Mouse (Mus musculus) limb, embryonic 10.5 days (tissue): Measurements from ENCODE around the gene Prpf8. TPM values are rescaled to one million over a fixed set of nuclear protein-coding genes. Genes with fewer than 3 reads are reported as not detected.

ENCODE experiments used
- DNase-seq: peaks from one replicate; pipeline ENCODE4 v3.0.0-alpha.2; 2017; ENCODE audit warnings: low spot score
- H3K27ac ChIP-seq: fragments of 300-500 bp; sonication (generic); 2 replicates; pipeline ENCODE4 v1.5.1; 2016; ENCODE audit warnings: mild to moderate bottlenecking
- H3K27me3 ChIP-seq: fragments of 300-500 bp; sonication (generic); 2 replicates; pipeline ENCODE4 v1.6.1; 2016; ENCODE audit warnings: low read depth, mild to moderate bottlenecking; ENCODE audit not compliant: poor library complexity, severe bottlenecking
- H3K36me3 ChIP-seq: fragments of 300-500 bp; sonication (generic); 2 replicates; pipeline ENCODE4 v1.6.1; 2016; ENCODE audit warnings: mild to moderate bottlenecking, moderate library complexity
- H3K4me1 ChIP-seq: fragments of 300-500 bp; sonication (generic); 2 replicates; pipeline ENCODE4 v1.6.1; 2016
- H3K4me3 ChIP-seq: fragments of 300-500 bp; sonication (generic); 2 replicates; pipeline ENCODE4 v1.5.1; 2016; ENCODE audit warnings: mild to moderate bottlenecking, moderate library complexity
- H3K9me3 ChIP-seq: fragments of 300-500 bp; sonication (generic); replicated peaks from 2 replicates; pipeline ENCODE4 v1.6.1; 2016; ENCODE audit warnings: mild to moderate bottlenecking
- WGBS: fragments of 180-500 bp; shearing (Covaris S2); methylation state at CpG from one replicate; pipeline ENCODE4 v1.1.7; 2016; 5-methylcytosine and 5-hydroxymethylcytosine counted together
- polyA plus RNA-seq: library from polyadenylated mRNA; unstranded; fragments of >200 nt; fragmentation: Nextera tagmentation; extraction: Ambion mirVana; gene quantifications from 2 replicates; pipeline ENCODE4 v1.2.1, GENCODE M21; 2016

Prpf8 gene
- polyA plus RNA-seq, 1 experiment from 2014 or later, result 81.7 TPM

GRCm38 (mm10) chr11:75515186-75515585 lies 28.6 kb downstream of the Prpf8 start:
- H3K36me3 ChIP-seq, result 0 out of 2 replicates have a peak, but pooled peaks cover 7% of the 10 kb centered on the region
- no peak overlapping the region for H3K4me3 ChIP-seq
- no peak for DNase-seq
- H3K4me1 ChIP-seq, result peaks cover 30% of the 10 kb centered on the region
- H3K27ac ChIP-seq, result 0 out of 2 replicates have a peak overlapping the region, but pooled peaks have one; percentile 7
- no peaks in the 10 kb centered on the region for H3K27me3 ChIP-seq
- no peaks in the 10 kb centered on the region for H3K9me3 ChIP-seq
- 92% methylated on average over 25 of the region's 25 CpGs for WGBS

- 82% methylated on average over 15 of the region's 15 CpGs for WGBS
- peaks cover 6% of the 10 kb centered on the region; the same call in 1 of the 2 replicates for H3K4me1 ChIP-seq
- H3K4me3 ChIP-seq, result no peak overlapping the region
- 0 out of 2 replicates have a peak overlapping the region, but pooled peaks have one; percentile 12 for H3K27ac ChIP-seq
- no peaks in the 10 kb centered on the region for H3K9me3 ChIP-seq
- no peaks in the 10 kb centered on the region for H3K27me3 ChIP-seq
- no peaks in the 10 kb centered on the region for H3K36me3 ChIP-seq
- DNase-seq, result no peak
Measured at GRCm38 (mm10) chr11:75519834-75520633, 33.4 kb downstream of the Prpf8 start.

DNA sequence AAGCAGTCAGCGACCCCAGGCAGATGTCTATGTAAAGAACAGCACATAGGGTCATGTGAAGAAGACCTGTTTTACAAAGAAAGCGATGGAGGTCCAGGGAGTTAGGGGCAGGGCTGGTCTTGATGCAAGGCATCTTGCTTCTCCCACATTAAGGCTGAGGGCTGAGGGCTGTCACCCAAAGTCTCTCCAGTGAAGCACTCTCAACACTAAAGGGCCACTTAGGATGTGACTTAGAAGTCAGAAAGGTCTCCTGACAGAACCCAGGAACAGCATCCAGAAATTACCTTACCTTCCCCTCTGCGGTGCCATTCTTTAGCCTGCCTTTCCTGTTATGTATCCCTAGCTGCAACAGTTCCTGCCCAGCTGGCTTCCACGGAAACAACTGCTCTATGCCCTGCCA lies 35.0 kb downstream of the Prpf8 start:
- no peak for DNase-seq
- 87% methylated on average over 4 of the region's 4 CpGs for WGBS
- Histone ChIP-seq H3K4me1 (peaks cover 6% of the 10 kb centered on the region; the same call in 1 of the 2 replicates), H3K36me3 (no peaks in the 10 kb centered on the region), H3K9me3 (no peaks in the 10 kb centered on the region), H3K27ac (no peak overlapping the region), H3K27me3 (no peaks in the 10 kb centered on the region), H3K4me3 (no peak overlapping the region)

GRCm38 (mm10) chr11:75522793-75523192 lies 36.2 kb downstream of the Prpf8 start:
- Histone ChIP-seq H3K36me3 (no peaks in the 10 kb centered on the region), H3K4me3 (no peak overlapping the region), H3K9me3 (no peaks in the 10 kb centered on the region), H3K27ac (no peak overlapping the region), H3K4me1 (peaks cover 6% of the 10 kb centered on the region; the same call in 1 of the 2 replicates), H3K27me3 (no peaks in the 10 kb centered on the region)
- no peak for DNase-seq
- WGBS, result 93% methylated on average over 2 of the region's 2 CpGs

DNA sequence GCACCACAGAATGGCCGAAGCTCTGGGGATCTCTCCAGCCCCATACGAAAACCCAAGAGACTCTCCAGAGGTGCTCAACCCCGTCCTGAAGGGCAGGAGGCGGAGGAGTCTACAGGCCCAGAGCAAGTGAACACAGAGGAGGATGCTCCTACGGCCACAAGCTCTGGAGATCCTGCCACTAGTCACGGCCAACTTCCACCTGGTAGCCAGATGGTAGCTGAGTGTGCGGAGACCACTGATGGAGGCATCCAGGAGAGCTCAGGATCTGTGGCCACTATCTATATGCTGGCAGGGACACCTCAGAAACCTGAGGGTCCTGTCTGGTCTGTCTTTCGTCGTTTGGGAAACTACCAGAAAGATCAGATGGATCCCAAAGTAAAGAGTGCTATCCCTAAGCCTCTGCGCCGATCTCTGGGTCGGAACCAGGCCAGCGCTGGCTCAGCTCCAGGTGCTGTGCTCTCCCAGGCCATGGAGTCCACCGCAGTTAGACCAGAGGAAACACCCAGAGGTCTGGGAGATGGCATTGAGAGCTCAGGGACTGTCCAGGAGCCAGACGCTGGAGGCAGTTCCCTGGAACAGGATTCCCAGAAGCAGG lies 39.0 kb downstream of the Prpf8 start:
- no peak overlapping the region for H3K4me3 ChIP-seq
- 84% methylated on average over 15 of the region's 15 CpGs for WGBS
- H3K9me3 ChIP-seq, result no peaks in the 10 kb centered on the region
- no peaks in the 10 kb centered on the region for H3K27me3 ChIP-seq
- no peak for DNase-seq
- no peaks in the 10 kb centered on the region for H3K36me3 ChIP-seq
- H3K27ac ChIP-seq, result no peak overlapping the region
- H3K4me1 ChIP-seq, result peaks cover 6% of the 10 kb centered on the region

- no peak overlapping the region for H3K27ac ChIP-seq
- WGBS, result 92% methylated on average over 6 of the region's 6 CpGs
Measured at GRCm38 (mm10) chr11:75526943-75527342, 40.3 kb downstream of the Prpf8 start.

DNA sequence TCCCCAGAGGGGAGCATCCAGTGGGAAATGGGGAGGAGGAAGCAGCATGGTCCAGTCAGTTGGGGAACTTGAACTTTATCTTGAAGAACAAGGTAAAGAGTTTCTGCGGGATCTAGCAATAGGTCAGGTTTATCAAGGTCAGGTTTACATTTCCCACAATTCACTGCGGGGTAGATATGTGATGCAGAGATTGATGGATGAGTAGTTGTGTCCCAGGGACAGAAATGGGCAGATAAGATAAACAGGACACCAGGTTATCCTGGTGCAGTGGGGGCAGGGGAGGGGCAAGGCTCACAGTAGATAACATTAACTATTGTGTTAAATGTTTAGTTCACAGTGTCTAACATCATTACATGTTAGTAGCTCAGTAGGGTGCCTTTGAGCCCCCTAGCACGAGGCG lies 43.2 kb downstream of the Prpf8 start:
- H3K9me3 ChIP-seq, result no peaks in the 10 kb centered on the region
- peaks cover 4% of the 10 kb centered on the region; the same call in 1 of the 2 replicates for H3K27me3 ChIP-seq
- no peak overlapping the region for H3K4me3 ChIP-seq
- peaks cover 24% of the 10 kb centered on the region for H3K4me1 ChIP-seq
- no peak overlapping the region for H3K27ac ChIP-seq
- 43% methylated on average over 4 of the region's 4 CpGs for WGBS
- DNase-seq, result no peak
- H3K36me3 ChIP-seq, result no peaks in the 10 kb centered on the region

More at GRCm38 (mm10) chr11:75526943-75527342, 40.3 kb downstream of the Prpf8 start:
- no peaks in the 10 kb centered on the region for H3K9me3 ChIP-seq
- no peak overlapping the region for H3K4me3 ChIP-seq
- H3K4me1 ChIP-seq, result peaks cover 10% of the 10 kb centered on the region
- H3K27me3 ChIP-seq, result no peaks in the 10 kb centered on the region
- no peaks in the 10 kb centered on the region for H3K36me3 ChIP-seq
- DNase-seq, result no peak

- peaks cover 4% of the 10 kb centered on the region; the same call in 1 of the 2 replicates for H3K27me3 ChIP-seq
- H3K27ac ChIP-seq, result peak overlapping the region; percentile 93
- no peaks in the 10 kb centered on the region for H3K9me3 ChIP-seq
- H3K4me1 ChIP-seq, result peaks cover 29% of the 10 kb centered on the region
- DNase-seq, result peak; percentile 100
- under 1% methylated on average over 10 of the region's 10 CpGs for WGBS
- H3K36me3 ChIP-seq, result no peaks in the 10 kb centered on the region
- H3K4me3 ChIP-seq, result peak overlapping the region; percentile 71
Measured at GRCm38 (mm10) chr11:75530325-75530724, 43.7 kb downstream of the Prpf8 start.

DNA sequence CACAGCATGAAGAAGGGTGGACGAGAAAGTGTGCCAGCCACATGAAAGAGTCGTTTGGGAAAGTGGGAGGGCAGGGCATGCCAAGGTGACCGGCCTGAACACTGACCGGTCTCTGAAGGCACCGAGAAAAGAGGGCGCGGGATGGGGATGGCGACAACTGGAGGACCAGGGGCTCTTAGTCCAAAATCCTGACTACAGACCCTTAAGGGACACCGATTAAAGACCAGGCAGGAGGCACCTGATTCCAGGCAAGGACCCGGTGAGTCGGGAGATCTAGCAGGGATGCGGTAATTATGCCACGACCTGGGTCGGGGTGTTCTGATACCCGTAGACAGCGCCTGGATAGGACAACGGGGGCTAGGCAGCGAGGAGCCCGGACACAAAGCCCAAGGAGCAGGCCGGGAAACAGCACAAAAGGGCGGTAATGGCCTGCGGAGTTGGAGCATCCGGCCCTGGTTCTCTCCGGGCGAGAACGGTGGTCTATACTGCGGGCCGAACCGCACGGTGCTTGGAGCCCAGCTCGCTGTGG lies 44.3 kb downstream of the Prpf8 start:
- Histone ChIP-seq H3K9me3 (no peaks in the 10 kb centered on the region), H3K27ac (peak overlapping the region; percentile 93)
- peak; percentile 76 for DNase-seq

GRCm38 (mm10) chr11:75531469-75532242 lies 45.0 kb downstream of the Prpf8 start, which contains the start of gene Slc43a2:
TSS of gene Slc43a2 (plus strand) at chr11:75531694.
- WGBS, result under 1% methylated on average over 62 of the region's 62 CpGs
- H3K27me3 ChIP-seq, result peaks cover 4% of the 10 kb centered on the region; the same call in 1 of the 2 replicates
- peak within 1 kb of the TSS; percentile 71 for H3K4me3 ChIP-seq
- peak; percentile 98 for DNase-seq
- H3K4me1 ChIP-seq, result peaks cover 34% of the 10 kb centered on the region
- H3K36me3 ChIP-seq, result no peaks in the 10 kb centered on the region
- peak within 1 kb of the TSS; percentile 93 for H3K27ac ChIP-seq
- no peaks in the 10 kb centered on the region for H3K9me3 ChIP-seq

More for the DNA sequence above, 44.3 kb downstream of the Prpf8 start:
- H3K36me3 ChIP-seq, result no peaks in the 10 kb centered on the region
- peak overlapping the region; percentile 71 for H3K4me3 ChIP-seq
- H3K4me1 ChIP-seq, result peaks cover 34% of the 10 kb centered on the region
- peaks cover 4% of the 10 kb centered on the region; the same call in 1 of the 2 replicates for H3K27me3 ChIP-seq
- 0% methylated on average over 31 of the region's 31 CpGs for WGBS

- Histone ChIP-seq H3K9me3 (no peaks in the 10 kb centered on the region), H3K36me3 (no peaks in the 10 kb centered on the region), H3K4me3 (peak overlapping the region; percentile 71), H3K27ac (peak overlapping the region; percentile 93), H3K27me3 (peaks cover 4% of the 10 kb centered on the region; the same call in 1 of the 2 replicates), H3K4me1 (peaks cover 37% of the 10 kb centered on the region)
- DNase-seq, result peak; percentile 53
- 16% methylated on average over 38 of the region's 38 CpGs for WGBS
Measured at GRCm38 (mm10) chr11:75532340-75533277, 46.0 kb downstream of the Prpf8 start.
